Mouse (Mus musculus) ES-Bruce4 (cell line): ENCODE data around the gene Plpp1.

Experiments
- CTCF ChIP-seq: IDR thresholded peaks from one replicate; pipeline ENCODE4 v1.8.1; 2011; ENCODE audit warnings: low read depth, low read length
- POLR2A ChIP-seq: IDR thresholded peaks from one replicate; pipeline ENCODE4 v1.8.1; 2011; ENCODE audit warnings: low read length; ENCODE audit not compliant: insufficient read depth

- no peak for TF ChIP-seq POLR2A
- no peak for TF ChIP-seq CTCF
These were observed 47.1 kb upstream of the Plpp1 start for GRCm38 (mm10) chr13:112753522-112753921.
